ENCODE assay signal across 12 mouse cellular contexts in the genomic region with DNA sequence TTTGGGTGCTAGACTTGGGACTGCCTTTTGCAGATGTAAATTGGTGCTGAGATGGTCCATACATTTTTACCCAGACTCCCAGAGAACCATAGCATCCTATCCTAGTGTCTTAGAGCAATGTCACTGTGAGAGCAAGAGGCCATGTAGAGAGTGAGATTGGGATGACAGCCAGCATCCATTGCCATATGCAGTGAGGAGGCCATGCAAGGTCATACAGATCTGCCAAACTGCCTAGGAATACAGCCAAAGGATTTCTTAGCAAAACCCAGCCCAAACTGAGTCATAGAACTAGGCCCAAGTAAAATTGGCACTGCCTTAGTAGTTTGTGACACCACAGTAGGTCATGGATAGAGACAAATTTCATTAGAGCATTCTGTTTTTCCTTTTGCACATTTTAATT.
DNase-seq lines count a peak whose midpoint lies in the region; ATAC-seq lines count a peak whose summit lies in the region.
"Had no signal": no experiment of that assay in that cellular context is flagged by ENCODE, and none has a peak within 500 bp of the region (broad histone marks: within the 10 kb centered on the region; RNA-seq: fewer than 3 reads in every experiment).

No protein-coding gene starts in this region.

- no peak overlapping the region for H3K9ac ChIP-seq in forebrain, embryonic 16.5 days (replicated peaks; ENCODE audit: low read depth, low read length)
- H3K9ac ChIP-seq: forebrain, embryonic 12.5 days; midbrain, embryonic 15.5 days had no signal

- H3K4me2 ChIP-seq in forebrain, embryonic 16.5 days (ENCODE audit: low read length) = no peak overlapping the region
- H3K4me2 ChIP-seq: forebrain, embryonic 12.5 days; midbrain, embryonic 15.5 days had no signal

- no peaks in the 10 kb centered on the region for H3K36me3 ChIP-seq in forebrain, embryonic 16.5 days (ENCODE audit: control insufficient read depth, insufficient read depth)
- H3K36me3 ChIP-seq: forebrain, embryonic 12.5 days; midbrain, embryonic 15.5 days had no signal

- H3K27ac ChIP-seq in forebrain, embryonic 16.5 days (ENCODE audit: low read length) = no peak overlapping the region
- H3K27ac ChIP-seq: forebrain, embryonic 12.5 days; midbrain, embryonic 15.5 days had no signal

- peak; percentile 55 to 89 for DNase-seq in adrenal gland, adult (ENCODE audit: inconsistent age in 2 of 2, low spot score in 1 of 2)
- no peak for DNase-seq in adrenal gland, postnatal 4 days (ENCODE audit: low spot score in 2 of 2)
- DNase-seq in urinary bladder, postnatal 14 days (ENCODE audit: low spot score) = peak; percentile 27
- DNase-seq in urinary bladder, postnatal 10 days (ENCODE audit: low spot score) = no peak
- DNase-seq in heart, postnatal 14 days = peak; percentile 48 to 73
- DNase-seq in layer of hippocampus, adult 9-10 months (ENCODE audit: low spot score) = no peak
- DNase-seq in embryo, embryonic 10.5 days (ENCODE audit: low spot score) = no peak
- DNase-seq: kidney, adult 8-10 months; liver had no signal

- intact Hi-C loops in heart, postnatal 14 days (cut with DNase I) = no loop called here

- no peak overlapping the region for H3K4me3 ChIP-seq in forebrain, embryonic 16.5 days (replicated peaks; ENCODE audit: low read length)
- H3K4me3 ChIP-seq: forebrain, embryonic 12.5 days; midbrain, embryonic 15.5 days had no signal

- no peaks in the 10 kb centered on the region for H3K9me3 ChIP-seq in forebrain, embryonic 16.5 days (ENCODE audit: control insufficient read depth, low read length)
- H3K9me3 ChIP-seq: forebrain, embryonic 12.5 days; midbrain, embryonic 15.5 days had no signal

- no peaks in the 10 kb centered on the region for H3K4me1 ChIP-seq in forebrain, embryonic 16.5 days (replicated peaks; ENCODE audit: control insufficient read depth, insufficient read depth, low read length)
- H3K4me1 ChIP-seq: forebrain, embryonic 12.5 days; midbrain, embryonic 15.5 days had no signal

- ATAC-seq in forebrain, embryonic 16.5 days = no peak
- ATAC-seq: midbrain, embryonic 15.5 days had no signal

- no peaks in the 10 kb centered on the region for H3K27me3 ChIP-seq in forebrain, embryonic 16.5 days (replicated peaks; ENCODE audit: control insufficient read depth, insufficient read depth, low read length)
- H3K27me3 ChIP-seq: forebrain, embryonic 12.5 days; midbrain, embryonic 15.5 days had no signal

Comparison
In these comparisons a context has a peak if more than half of its experiments do, and no peak if none do; other contexts are left out.
1. DNase-seq: peak in adrenal gland, adult (2 of 2), urinary bladder, postnatal 14 days (single experiment) and heart, postnatal 14 days (2 of 2); none in adrenal gland, postnatal 4 days (0 of 2), urinary bladder, postnatal 10 days (single experiment), layer of hippocampus, adult 9-10 months (single experiment) and embryo, embryonic 10.5 days (single experiment).